Mouse (Mus musculus) adrenal gland, postnatal 4 days (tissue): ENCODE measurements at regions not wholly inside any gene's neighbourhood (a gene's known extent, or its start where the extent isn't known, plus 50 kb on each side); places are given as distances from the start of the nearest gene placed in this dataset.
A peak's percentile ranks its signal among the peaks of the same experiment; 100 is the strongest.

ENCODE experiments used
- DNase-seq, 2 experiments: peaks; one replicate each; pipeline ENCODE4 v3.0.0; 2021 to 2022; ENCODE audit warnings: low spot score in 2 of 2, mixed read lengths in 2 of 2

GRCm38 (mm10) chr10:26434586-26434985, 58.8 kb upstream of the L3mbtl3 start:
- DNase-seq = no peak

- DNase-seq = no peak
Measured at GRCm38 (mm10) chr10:26440720-26441119, 64.9 kb upstream of the L3mbtl3 start.

GRCm38 (mm10) chr10:26484311-26484710, 108.5 kb upstream of the L3mbtl3 start:
- DNase-seq = no peak

GRCm38 (mm10) chr10:26491351-26491750, 115.6 kb upstream of the L3mbtl3 start:
- DNase-seq = no peak

- no peak for DNase-seq
Measured at GRCm38 (mm10) chr10:26492146-26492545, 116.4 kb upstream of the L3mbtl3 start.

GRCm38 (mm10) chr10:26492856-26493484, 117.2 kb upstream of the L3mbtl3 start:
- DNase-seq = no peak

GRCm38 (mm10) chr10:26493801-26494200, 118.0 kb upstream of the L3mbtl3 start:
- no peak for DNase-seq

- DNase-seq = peak in 1 of 2 experiments; percentile 14
Measured at GRCm38 (mm10) chr10:26494380-26494781, 118.6 kb upstream of the L3mbtl3 start.

GRCm38 (mm10) chr10:26500265-26500935, 124.6 kb upstream of the L3mbtl3 start:
- DNase-seq = no peak

- DNase-seq = no peak
Measured at GRCm38 (mm10) chr10:26520879-26521278, 145.1 kb upstream of the L3mbtl3 start.

GRCm38 (mm10) chr10:26525848-26526546, 150.2 kb upstream of the L3mbtl3 start:
- no peak for DNase-seq

- no peak for DNase-seq
Measured at GRCm38 (mm10) chr10:26540189-26540588, 164.4 kb upstream of the L3mbtl3 start.

GRCm38 (mm10) chr10:26544061-26544460, 168.3 kb upstream of the L3mbtl3 start:
- no peak for DNase-seq

- DNase-seq = no peak
Measured at GRCm38 (mm10) chr10:26544796-26545195, 169.0 kb upstream of the L3mbtl3 start.

GRCm38 (mm10) chr10:26556246-26556645, 180.5 kb upstream of the L3mbtl3 start:
- DNase-seq = no peak

- DNase-seq = no peak
Measured at GRCm38 (mm10) chr10:26558118-26558517, 182.3 kb upstream of the L3mbtl3 start.

GRCm38 (mm10) chr10:26559323-26559722, 183.6 kb upstream of the L3mbtl3 start:
- no peak for DNase-seq

GRCm38 (mm10) chr10:26560456-26560855, 184.7 kb upstream of the L3mbtl3 start:
- DNase-seq = no peak

- no peak for DNase-seq
Measured at GRCm38 (mm10) chr10:26564462-26564861, 188.7 kb upstream of the L3mbtl3 start.

GRCm38 (mm10) chr10:26567613-26568012, 185.6 kb upstream of the Arhgap18 start:
- no peak for DNase-seq

- DNase-seq = no peak
Measured at GRCm38 (mm10) chr10:26570468-26570867, 182.8 kb upstream of the Arhgap18 start.

- no peak for DNase-seq
Measured at GRCm38 (mm10) chr10:26571377-26571776, 181.8 kb upstream of the Arhgap18 start.
